Mouse (Mus musculus) retina, embryonic 14.5 days (tissue): ENCODE results near the gene Srgap1.
A peak's percentile ranks its signal among the peaks of the same experiment; 100 is the strongest.

Source experiments
- DNase-seq: peaks from one replicate; pipeline ENCODE4 v3.0.0-alpha.2; 2015; ENCODE audit warnings: low spot score

Srgap1 gene

DNA sequence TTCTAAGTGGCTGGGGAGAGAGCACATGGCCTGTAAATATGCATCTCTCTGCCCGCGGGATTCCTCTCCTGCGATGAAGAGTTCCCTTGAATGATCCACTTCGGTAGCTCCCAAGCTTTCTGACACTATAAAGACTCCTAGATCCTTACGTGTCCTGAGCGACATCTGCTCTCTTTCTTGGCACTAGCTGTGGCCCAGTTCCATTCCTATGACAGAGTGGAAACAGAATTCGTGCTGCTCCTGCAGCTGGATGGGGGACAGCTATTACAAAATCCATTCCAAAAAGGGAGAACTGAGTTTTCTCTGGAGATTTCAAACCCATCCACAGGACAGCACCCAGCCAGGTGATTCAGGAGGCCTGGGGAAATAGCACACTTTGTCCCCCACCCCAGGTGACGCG is 285.0 kb downstream of the Srgap1 start:
- no peak for DNase-seq

DNA sequence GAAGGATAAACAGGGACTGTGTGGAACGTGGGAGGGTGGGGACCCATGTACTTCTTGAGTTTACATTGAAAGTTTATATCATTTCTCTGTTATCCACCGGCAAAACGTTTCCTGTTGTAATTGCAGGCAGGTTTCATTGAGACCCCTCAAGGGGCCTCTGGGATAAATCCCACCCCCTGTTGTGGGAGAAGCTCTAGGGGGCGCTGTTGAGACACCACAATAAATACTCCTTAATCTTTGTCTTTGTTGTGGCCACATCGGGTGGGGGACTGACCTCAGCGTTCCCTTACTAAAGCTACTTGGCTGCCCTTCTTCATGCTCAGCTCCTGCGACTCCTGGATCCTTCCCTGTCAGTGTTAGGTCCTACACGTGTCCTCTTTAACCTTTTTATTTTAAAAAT is 288.0 kb downstream of the Srgap1 start:
- no peak for DNase-seq

DNA sequence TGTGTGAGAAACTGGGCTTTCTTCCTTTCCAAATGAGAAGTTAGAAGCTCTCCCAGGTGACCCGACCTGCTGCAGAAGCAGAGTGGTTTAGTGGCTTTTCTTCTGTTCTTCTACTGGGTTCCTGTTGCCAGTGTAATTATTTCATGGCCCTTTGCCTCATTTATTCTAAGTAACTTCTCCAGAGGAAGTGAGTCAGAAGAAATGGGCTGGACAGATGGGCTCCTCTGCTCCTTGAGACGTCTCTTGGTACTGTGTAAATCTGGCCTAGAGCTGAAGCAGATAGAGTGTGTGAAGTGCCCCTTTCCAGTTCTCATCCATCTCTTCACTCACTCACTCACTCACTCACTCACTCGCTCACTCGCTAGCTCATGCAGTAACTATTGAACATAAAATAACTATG is 290.4 kb downstream of the Srgap1 start:
- DNase-seq = no peak

DNA sequence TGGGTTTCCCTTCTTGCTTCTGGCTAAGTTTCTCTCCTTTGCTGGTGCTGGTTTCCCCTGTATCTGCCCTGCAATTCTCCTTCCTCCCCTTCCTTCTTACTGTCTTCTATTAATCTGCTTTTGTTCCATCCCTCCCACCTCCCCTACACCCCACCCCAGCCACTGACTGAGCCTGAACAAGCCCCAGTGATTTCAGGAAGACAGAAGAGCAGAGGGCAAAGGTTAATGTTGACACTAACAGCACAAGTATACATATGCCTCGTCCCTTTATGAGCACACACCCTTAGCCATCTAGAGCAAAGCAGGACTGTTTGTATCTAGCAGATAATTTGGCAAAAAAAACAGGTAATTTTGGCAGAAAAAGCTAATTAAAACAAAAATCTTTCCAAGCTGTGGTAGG is 291.3 kb downstream of the Srgap1 start:
- no peak for DNase-seq

DNA sequence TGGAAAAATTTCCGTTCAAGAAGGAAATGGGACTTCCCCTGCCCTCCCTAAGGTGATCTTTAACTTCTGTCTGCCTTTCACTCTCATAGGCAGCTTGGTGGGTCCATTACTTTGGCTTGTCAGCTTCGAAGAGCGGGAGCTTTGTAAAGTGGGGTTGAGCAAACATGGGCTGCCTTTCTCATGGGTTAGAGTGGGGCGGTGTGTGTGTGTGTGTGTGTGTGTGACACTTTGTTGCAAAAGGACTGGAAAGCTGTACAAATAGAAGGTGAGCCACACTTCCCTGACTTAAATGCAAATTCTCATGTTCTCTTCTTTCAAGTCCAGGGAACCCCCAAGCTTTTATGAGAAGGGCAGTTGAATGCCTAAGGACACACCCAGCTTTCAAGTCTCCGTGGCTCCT is 292.9 kb downstream of the Srgap1 start:
- no peak for DNase-seq

DNA sequence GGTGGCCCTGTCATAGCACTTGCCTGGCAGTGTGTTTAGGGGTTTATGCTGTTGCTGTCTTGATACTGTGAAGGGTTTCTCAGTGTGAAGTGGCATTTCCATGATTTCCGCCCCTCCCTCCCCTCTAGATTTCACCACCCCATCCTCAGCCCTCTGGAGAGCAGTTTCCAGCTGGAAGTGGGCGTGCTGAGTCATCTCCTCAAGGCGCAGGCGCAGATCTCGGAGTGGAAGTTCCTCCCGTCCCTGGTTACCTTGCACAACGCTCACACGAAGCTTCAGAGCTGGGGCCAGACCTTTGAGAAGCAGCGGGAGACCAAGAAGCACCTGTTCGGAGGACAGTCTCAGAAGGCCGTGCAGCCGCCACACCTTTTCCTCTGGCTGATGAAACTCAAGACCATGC is 296.9 kb downstream of the Srgap1 start:
- no peak for DNase-seq

DNA sequence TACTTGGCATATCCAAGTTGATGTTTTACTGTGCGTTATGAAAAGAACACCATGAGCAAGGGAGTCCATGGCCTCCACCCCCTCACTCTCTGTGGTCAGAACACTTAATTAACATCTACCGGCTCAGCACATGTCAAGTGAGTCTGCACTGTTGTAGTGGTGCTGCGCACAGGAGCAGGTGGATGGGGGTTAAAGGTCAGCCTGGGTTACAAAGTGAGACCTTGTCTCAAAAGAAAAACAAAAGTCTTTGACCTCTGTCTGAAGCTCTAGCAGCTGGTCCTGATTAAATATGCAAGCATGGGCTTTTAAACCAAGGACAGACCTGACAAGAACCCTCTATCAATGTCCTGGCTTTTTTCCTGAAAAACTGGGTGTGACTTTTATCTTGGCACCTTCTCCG is 304.8 kb downstream of the Srgap1 start:
- DNase-seq = no peak

DNA sequence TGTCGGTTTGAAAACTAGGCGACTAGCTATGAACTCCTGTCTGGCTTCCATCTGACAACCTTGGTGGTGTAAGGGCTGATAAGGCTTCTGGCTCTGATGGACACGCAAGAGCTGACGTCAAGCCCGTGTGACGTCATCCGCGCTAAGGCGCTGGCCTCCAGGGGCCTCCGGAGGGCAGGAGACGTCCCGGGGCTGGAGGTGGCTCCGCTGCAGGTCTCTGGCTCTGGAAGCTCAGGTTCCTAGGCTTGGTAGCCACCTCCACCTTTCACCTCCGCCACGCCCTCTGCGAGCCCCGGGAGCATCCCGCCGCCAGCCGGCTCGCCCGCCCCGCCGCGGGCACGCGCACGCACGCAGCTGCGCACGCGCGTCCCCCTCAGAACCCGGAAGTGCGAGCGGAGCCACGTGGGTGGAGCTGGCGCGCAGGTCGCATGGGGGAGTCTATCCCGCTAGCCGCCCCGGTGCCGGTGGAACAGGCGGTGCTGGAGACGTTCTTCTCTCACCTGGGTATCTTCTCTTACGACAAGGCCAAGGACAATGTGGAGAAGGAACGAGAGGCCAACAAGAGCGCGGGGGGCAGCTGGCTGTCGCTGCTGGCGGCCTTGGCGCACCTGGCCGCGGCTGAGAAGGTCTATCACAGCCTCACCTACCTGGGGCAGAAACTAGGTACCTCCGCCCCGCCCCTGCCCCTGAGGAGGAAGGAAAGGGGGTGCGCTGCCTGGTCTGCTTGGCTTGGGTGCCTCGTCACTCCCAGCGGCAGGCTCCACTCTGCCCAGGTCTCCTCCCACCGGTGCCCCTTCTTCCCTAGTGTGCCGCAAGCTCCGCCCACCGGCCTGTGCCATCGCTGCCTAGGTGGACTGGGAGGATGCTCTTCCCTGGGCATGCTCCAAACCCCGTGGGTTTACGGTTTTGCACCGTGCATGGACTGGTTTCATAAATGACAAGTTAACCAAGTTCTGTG is 307.3 kb downstream of the Srgap1 start, which contains the start of gene BC048403:
Gene BC048403 (plus strand): TSS at position 390 of the 958 bp plus-strand sequence.
- peak; percentile 84 for DNase-seq

DNA sequence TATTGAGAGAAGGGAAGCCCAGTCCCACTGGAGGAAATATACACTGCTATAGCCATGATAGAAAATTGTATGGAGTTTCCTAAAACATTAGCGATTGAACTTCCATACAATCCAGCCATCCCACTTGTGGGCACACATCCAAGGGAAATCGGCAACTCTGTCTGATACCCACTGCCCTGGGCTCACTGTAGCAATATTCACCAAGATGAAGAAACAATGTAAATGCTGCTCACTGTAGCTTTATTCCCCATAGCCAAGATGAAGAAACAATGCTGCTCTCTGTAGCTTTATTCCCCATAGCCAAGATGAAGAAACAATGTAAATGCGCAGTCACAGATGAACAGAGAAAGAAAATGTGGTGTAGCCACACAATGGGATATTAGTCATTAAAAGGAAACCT is 309.9 kb downstream of the Srgap1 start:
- DNase-seq = no peak

DNA sequence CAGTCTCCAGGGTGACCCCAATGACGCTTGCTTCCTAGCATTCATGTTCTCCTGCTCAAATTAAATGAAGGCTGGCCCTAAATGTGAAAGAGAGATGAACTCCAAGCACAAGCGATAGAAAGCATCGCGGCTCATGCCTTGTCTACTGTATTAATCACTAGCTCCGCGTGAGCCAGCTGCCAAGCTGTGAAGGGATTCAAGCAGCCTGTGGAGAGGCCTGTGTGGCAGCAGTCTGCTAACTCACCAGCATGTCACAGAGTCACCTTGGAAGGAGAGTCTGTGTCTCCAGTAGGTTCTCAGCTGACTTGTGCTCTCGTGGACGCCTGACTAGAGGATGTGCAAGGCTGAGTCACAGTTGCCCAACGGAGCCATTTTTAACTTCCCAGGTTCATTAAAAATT is 314.6 kb downstream of the Srgap1 start:
- DNase-seq = no peak

DNA sequence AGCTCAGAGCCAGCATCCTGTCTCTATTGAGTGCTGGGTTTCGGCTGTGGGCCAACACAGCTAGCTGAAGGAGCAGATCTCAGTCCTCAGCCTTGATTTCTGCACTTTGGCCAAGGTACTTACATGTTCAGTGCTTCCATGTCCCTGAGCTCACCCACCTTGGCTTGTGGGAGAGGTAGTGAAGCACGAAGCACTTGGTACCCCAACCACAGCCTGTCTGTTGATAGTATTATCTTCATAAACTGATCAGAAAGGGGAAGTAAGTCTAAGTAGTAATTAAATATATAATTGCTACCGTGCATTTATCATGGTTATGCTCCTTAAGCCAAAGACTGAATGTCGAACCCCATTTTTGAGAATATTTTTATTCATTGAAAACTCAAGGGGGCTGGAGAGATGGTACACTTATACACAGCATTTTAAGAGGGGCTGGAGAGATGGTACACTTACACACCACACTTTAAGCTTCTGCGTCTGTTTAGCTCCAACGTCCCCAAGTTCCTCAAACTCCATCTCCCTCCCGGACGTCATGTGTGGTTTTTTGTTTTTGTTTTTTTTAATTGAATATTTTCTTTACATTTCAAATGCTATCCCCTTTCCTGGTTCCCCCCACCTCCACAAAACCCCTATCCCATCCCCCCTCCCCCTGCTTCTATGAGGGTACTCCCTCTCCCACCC is 315.9 kb downstream of the Srgap1 start:
- no peak for DNase-seq
